Mouse (Mus musculus): ENCODE results near the gene Cdh6. TPM values are rescaled to one million over a fixed set of nuclear protein-coding genes. Genes with fewer than 3 reads are reported as not detected.
A peak's percentile ranks its signal among the peaks of the same experiment; 100 is the strongest.

Cdh6 gene
- 12.6 and 13.8 TPM in 2 replicates for polyA plus RNA-seq (2015; fragmentation: Nextera tagmentation; extraction: Ambion mirVana)

GRCm38 (mm10) chr15:13173071-13173778, at the start of gene Cdh6:
TSS of gene Cdh6 (minus strand) at chr15:13173675.
- H3K9ac ChIP-seq, result peak within 1 kb of the TSS; percentile 44
- peak; percentile 83 for ATAC-seq (ENCODE audit: insufficient number of reproducible peaks, low FRiP score, low TSS enrichment, low read depth)
- peaks cover 11% of the 10 kb centered on the region for H3K4me1 ChIP-seq
- no peaks in the 10 kb centered on the region for H3K36me3 ChIP-seq
- H3K27ac ChIP-seq (replicated peaks), result peak within 1 kb of the TSS; percentile 78
- H3K4me2 ChIP-seq (replicated peaks), result peak within 1 kb of the TSS; percentile 87
- H3K27me3 ChIP-seq, result peaks cover 5% of the 10 kb centered on the region; the same call in 1 of the 2 replicates
- peak within 1 kb of the TSS; percentile 63 for H3K4me3 ChIP-seq (replicated peaks)
- under 1% methylated on average over 42 of the region's 42 CpGs for WGBS
- no peaks in the 10 kb centered on the region for H3K9me3 ChIP-seq (replicated peaks)

- no peaks in the 10 kb centered on the region for H3K4me1 ChIP-seq
- H3K9ac ChIP-seq, result no peak overlapping the region
- 62% methylated on average over 9 of the region's 9 CpGs for WGBS
- H3K4me3 ChIP-seq (replicated peaks), result no peak overlapping the region
- ATAC-seq (ENCODE audit: insufficient number of reproducible peaks, low FRiP score, low TSS enrichment, low read depth), result no peak
- H3K27ac ChIP-seq (replicated peaks), result no peak overlapping the region
- no peaks in the 10 kb centered on the region for H3K36me3 ChIP-seq
- H3K4me2 ChIP-seq (replicated peaks), result no peak overlapping the region
- H3K9me3 ChIP-seq (replicated peaks), result no peaks in the 10 kb centered on the region
- H3K27me3 ChIP-seq, result no peaks in the 10 kb centered on the region
Observed at GRCm38 (mm10) chr15:13219727-13220454, 46.4 kb upstream of the Cdh6 start.

DNA sequence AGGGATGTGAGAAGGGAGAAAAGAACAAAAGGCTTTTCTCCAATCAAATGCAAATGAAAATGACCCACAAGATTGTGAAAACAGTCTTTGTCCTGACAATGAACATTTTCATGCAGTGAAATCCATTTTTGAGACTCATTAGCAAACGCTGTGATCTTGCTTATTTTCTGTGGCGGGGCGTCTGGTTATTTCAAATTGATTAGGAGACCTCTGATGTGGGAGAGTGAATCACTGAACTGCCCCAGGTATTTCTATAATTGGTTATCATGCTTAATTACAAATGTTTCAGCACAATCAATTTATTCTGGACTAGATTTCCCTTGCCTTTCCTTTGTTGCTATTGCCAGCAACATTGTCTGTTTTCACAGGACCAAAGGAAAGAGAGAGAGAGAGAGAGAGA, 44.3 kb upstream of the Cdh6 start:
- Histone ChIP-seq H3K27me3 (no peaks in the 10 kb centered on the region), H3K9me3 (replicated peaks) (no peaks in the 10 kb centered on the region), H3K36me3 (no peaks in the 10 kb centered on the region), H3K9ac (no peak overlapping the region), H3K4me2 (replicated peaks) (no peak overlapping the region), H3K27ac (replicated peaks) (no peak overlapping the region), H3K4me3 (replicated peaks) (no peak overlapping the region), H3K4me1 (no peaks in the 10 kb centered on the region)
- WGBS, result 77% methylated on average over 3 of the region's 3 CpGs
- ATAC-seq (ENCODE audit: insufficient number of reproducible peaks, low FRiP score, low TSS enrichment, low read depth), result no peak

GRCm38 (mm10) chr15:13217161-13217560, 43.7 kb upstream of the Cdh6 start:
- Histone ChIP-seq H3K9ac (no peak overlapping the region), H3K27me3 (no peaks in the 10 kb centered on the region), H3K4me1 (no peaks in the 10 kb centered on the region), H3K36me3 (no peaks in the 10 kb centered on the region), H3K4me2 (replicated peaks) (no peak overlapping the region), H3K27ac (replicated peaks) (no peak overlapping the region), H3K9me3 (replicated peaks) (no peaks in the 10 kb centered on the region), H3K4me3 (replicated peaks) (no peak overlapping the region)
- 86% methylated on average over 1 of the region's 1 CpGs for WGBS
- ATAC-seq (ENCODE audit: insufficient number of reproducible peaks, low FRiP score, low TSS enrichment, low read depth), result no peak

- H3K27me3 ChIP-seq, result no peaks in the 10 kb centered on the region
- no peaks in the 10 kb centered on the region for H3K36me3 ChIP-seq
- no peak overlapping the region for H3K9ac ChIP-seq
- no peaks in the 10 kb centered on the region for H3K4me1 ChIP-seq
- no peak overlapping the region for H3K4me3 ChIP-seq (replicated peaks)
- WGBS, result 100% methylated on average over 1 of the region's 1 CpGs
- H3K4me2 ChIP-seq (replicated peaks), result no peak overlapping the region
- no peaks in the 10 kb centered on the region for H3K9me3 ChIP-seq (replicated peaks)
- ATAC-seq (ENCODE audit: insufficient number of reproducible peaks, low FRiP score, low TSS enrichment, low read depth), result no peak
- no peak overlapping the region for H3K27ac ChIP-seq (replicated peaks)
Observed at GRCm38 (mm10) chr15:13212956-13213355, 39.5 kb upstream of the Cdh6 start.

GRCm38 (mm10) chr15:13212027-13212685, 38.7 kb upstream of the Cdh6 start:
- no peak overlapping the region for H3K9ac ChIP-seq
- WGBS, result 27% methylated on average over 4 of the region's 4 CpGs
- H3K4me3 ChIP-seq (replicated peaks), result no peak overlapping the region
- no peaks in the 10 kb centered on the region for H3K9me3 ChIP-seq (replicated peaks)
- H3K36me3 ChIP-seq, result no peaks in the 10 kb centered on the region
- ATAC-seq (ENCODE audit: insufficient number of reproducible peaks, low FRiP score, low TSS enrichment, low read depth), result no peak
- H3K4me1 ChIP-seq, result no peaks in the 10 kb centered on the region
- H3K27ac ChIP-seq (replicated peaks), result no peak overlapping the region
- H3K27me3 ChIP-seq, result no peaks in the 10 kb centered on the region
- H3K4me2 ChIP-seq (replicated peaks), result no peak overlapping the region

DNA sequence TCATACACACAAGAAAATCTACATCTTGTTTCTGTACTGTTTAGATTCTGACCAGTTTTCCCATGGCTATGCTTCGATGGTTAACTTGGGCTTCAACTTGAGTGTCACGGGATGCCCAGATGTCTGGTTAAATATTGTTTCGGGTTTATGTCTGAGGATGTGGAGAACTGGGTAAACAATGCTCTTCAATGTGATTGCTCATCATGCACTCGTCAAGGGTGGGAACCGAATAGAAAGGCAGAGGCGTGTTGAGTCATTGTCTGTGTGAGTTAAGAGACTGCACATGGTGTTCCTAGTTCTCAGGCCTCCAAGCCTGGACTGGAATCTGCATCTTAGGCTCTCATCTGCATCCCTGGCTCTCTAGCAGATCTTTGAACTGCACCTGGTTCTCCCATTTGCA, 36.7 kb upstream of the Cdh6 start:
- Histone ChIP-seq H3K27me3 (no peaks in the 10 kb centered on the region), H3K4me2 (replicated peaks) (no peak overlapping the region), H3K9ac (no peak overlapping the region), H3K4me3 (replicated peaks) (no peak overlapping the region), H3K9me3 (replicated peaks) (no peaks in the 10 kb centered on the region), H3K36me3 (no peaks in the 10 kb centered on the region), H3K4me1 (no peaks in the 10 kb centered on the region), H3K27ac (replicated peaks) (no peak overlapping the region)
- no peak for ATAC-seq (ENCODE audit: insufficient number of reproducible peaks, low FRiP score, low TSS enrichment, low read depth)
- WGBS, result 92% methylated on average over 6 of the region's 6 CpGs

DNA sequence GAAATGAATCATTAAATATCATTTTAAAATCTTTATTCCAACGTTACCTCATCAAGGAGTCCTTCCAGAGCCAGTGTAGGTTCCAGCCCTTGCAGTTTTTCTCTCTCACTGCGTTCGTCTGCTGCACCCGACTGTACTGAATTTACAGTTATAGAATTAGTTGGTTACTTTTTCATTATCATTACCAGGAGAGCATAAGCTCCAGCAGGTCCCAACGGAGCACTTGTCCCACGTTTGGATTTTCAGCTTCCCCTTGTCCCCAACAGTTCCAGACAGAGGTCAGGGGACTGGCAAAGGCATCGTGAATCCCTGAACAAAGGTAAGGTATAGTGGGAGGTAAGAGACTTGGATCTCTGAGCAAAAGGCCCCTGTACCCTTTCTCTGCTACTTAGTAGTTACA, 35.2 kb upstream of the Cdh6 start:
- Histone ChIP-seq H3K27me3 (no peaks in the 10 kb centered on the region), H3K9ac (no peak overlapping the region), H3K4me1 (no peaks in the 10 kb centered on the region), H3K9me3 (replicated peaks) (no peaks in the 10 kb centered on the region), H3K4me2 (replicated peaks) (no peak overlapping the region), H3K27ac (replicated peaks) (no peak overlapping the region), H3K36me3 (no peaks in the 10 kb centered on the region), H3K4me3 (replicated peaks) (no peak overlapping the region)
- ATAC-seq (ENCODE audit: insufficient number of reproducible peaks, low FRiP score, low TSS enrichment, low read depth), result no peak
- WGBS, result 79% methylated on average over 7 of the region's 7 CpGs

DNA sequence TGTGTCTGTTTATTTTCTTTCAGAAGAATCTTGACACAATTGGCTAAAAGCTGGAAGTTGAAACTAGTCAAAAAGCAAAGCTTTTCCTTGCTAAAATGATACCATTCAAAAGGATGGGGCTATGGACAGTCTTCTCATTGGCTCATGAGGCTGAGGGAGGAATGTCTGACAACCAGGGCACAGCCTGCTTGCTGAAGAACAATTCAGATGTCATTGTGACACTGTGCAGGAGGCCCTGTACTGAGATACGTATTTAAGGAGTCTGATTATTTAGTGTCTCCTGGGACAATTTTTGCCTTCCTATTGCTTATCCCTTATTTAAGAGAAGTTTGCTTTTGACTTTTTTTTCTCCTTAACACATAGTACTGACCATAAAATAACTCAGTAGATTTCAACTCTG, 22.8 kb upstream of the Cdh6 start:
- no peak overlapping the region for H3K9ac ChIP-seq
- H3K4me3 ChIP-seq (replicated peaks), result no peak overlapping the region
- 44% methylated on average over 1 of the region's 1 CpGs for whole genome bisulfite sequencing
- no peaks in the 10 kb centered on the region for H3K4me1 ChIP-seq
- no peaks in the 10 kb centered on the region for H3K9me3 ChIP-seq (replicated peaks)
- no peak overlapping the region for H3K27ac ChIP-seq (replicated peaks)
- H3K36me3 ChIP-seq, result no peaks in the 10 kb centered on the region
- no peak for ATAC-seq (ENCODE audit: insufficient number of reproducible peaks, low FRiP score, low TSS enrichment, low read depth)
- no peak overlapping the region for H3K4me2 ChIP-seq (replicated peaks)
- no peaks in the 10 kb centered on the region for H3K27me3 ChIP-seq

GRCm38 (mm10) chr15:13194048-13194447, 20.6 kb upstream of the Cdh6 start:
- H3K4me2 ChIP-seq (replicated peaks), result no peak overlapping the region
- H3K4me1 ChIP-seq, result no peaks in the 10 kb centered on the region
- no peak overlapping the region for H3K27ac ChIP-seq (replicated peaks)
- no peak overlapping the region for H3K9ac ChIP-seq
- no peaks in the 10 kb centered on the region for H3K9me3 ChIP-seq (replicated peaks)
- ATAC-seq (ENCODE audit: insufficient number of reproducible peaks, low FRiP score, low TSS enrichment, low read depth), result no peak
- no peaks in the 10 kb centered on the region for H3K36me3 ChIP-seq
- H3K4me3 ChIP-seq (replicated peaks), result no peak overlapping the region
- H3K27me3 ChIP-seq, result no peaks in the 10 kb centered on the region

GRCm38 (mm10) chr15:13193076-13193475, 19.6 kb upstream of the Cdh6 start:
- no peaks in the 10 kb centered on the region for H3K36me3 ChIP-seq
- H3K27ac ChIP-seq (replicated peaks), result no peak overlapping the region
- H3K4me1 ChIP-seq, result no peaks in the 10 kb centered on the region
- ATAC-seq (ENCODE audit: insufficient number of reproducible peaks, low FRiP score, low TSS enrichment, low read depth), result no peak
- no peaks in the 10 kb centered on the region for H3K9me3 ChIP-seq (replicated peaks)
- 79% methylated on average over 11 of the region's 11 CpGs for WGBS
- no peak overlapping the region for H3K4me2 ChIP-seq (replicated peaks)
- no peaks in the 10 kb centered on the region for H3K27me3 ChIP-seq
- H3K4me3 ChIP-seq (replicated peaks), result no peak overlapping the region
- no peak overlapping the region for H3K9ac ChIP-seq

Data from embryonic facial prominence, embryonic 15.5 days (tissue).